Mouse (Mus musculus): ENCODE data around the gene Ccdc155.

DNA sequence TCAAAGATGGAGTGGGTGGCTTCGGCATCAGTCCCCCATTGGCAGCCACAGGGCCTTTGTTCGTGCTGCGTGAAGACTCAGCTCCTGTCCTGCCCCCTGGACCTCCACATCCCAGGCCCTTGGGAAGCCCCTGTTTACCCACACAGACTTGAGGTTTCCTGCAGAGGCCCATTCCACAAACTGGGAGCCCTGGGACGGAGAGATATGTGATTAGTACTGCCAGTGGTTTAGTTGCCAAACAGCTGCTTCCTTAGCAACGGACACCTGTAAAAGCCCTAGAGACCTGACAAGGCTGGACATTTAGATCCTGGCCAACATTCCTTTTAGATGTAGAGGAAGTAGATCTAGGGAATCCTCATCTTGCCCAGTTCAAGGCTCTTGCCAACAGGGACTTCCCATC lies 62.8 kb downstream of the Ccdc155 start:
- TF ChIP-seq CTCF (IDR thresholded peaks at IDR 0.05; ENCODE audit: borderline replicate concordance, extremely low read depth, insufficient read depth, insufficient read length) (no peak), POLR2A (IDR thresholded peaks at IDR 0.05; ENCODE audit: borderline replicate concordance, extremely low read depth, insufficient read depth, insufficient read length, poor library complexity, severe bottlenecking) (no peak)

Data from brain, embryonic 14.5 days (tissue).